Mouse (Mus musculus) adrenal gland, postnatal 36 days (tissue): Measurements from ENCODE around the gene Gabrb1. TPM values are rescaled to one million over a fixed set of nuclear protein-coding genes. Genes with fewer than 3 reads are reported as not detected.
"Not testable (repeated sequence)": the region's sequence is repeated elsewhere in the genome, so short reads cannot be mapped to it uniquely, and the experiment has no call there.

Source experiments
- DNase-seq, 2 experiments: peaks; one replicate each; pipeline ENCODE4 v3.0.0; 2021; ENCODE audit warnings: mixed read lengths in 1 of 2
- total RNA-seq, 2 experiments: library from RNA; stranded (reverse); gene quantifications; 2 replicates each; pipeline ENCODE4 v1.2.3; 2021

Gabrb1 gene
- total RNA-seq, 2 experiments from 2014 or later: 0.26 to 0.56 TPM

- no peak for DNase-seq
These were observed 379.0 kb downstream of the Gabrb1 start for GRCm38 (mm10) chr5:72036954-72037353.

- DNase-seq: no peak
These were observed 385.6 kb downstream of the Gabrb1 start for GRCm38 (mm10) chr5:72043226-72044151.

GRCm38 (mm10) chr5:72046261-72046660 lies 388.3 kb downstream of the Gabrb1 start:
- DNase-seq: no peak

- DNase-seq: no peak
These were observed 406.2 kb downstream of the Gabrb1 start for GRCm38 (mm10) chr5:72064079-72064478.

GRCm38 (mm10) chr5:72068826-72069225 lies 410.9 kb downstream of the Gabrb1 start:
- no peak for DNase-seq

- not testable (repeated sequence) for DNase-seq
These were observed 411.5 kb downstream of the Gabrb1 start for GRCm38 (mm10) chr5:72069398-72069797.

GRCm38 (mm10) chr5:72076781-72077180 lies 418.9 kb downstream of the Gabrb1 start:
- no peak for DNase-seq

- DNase-seq: peak; percentile 1 to 23
These were observed 428.6 kb downstream of the Gabrb1 start for GRCm38 (mm10) chr5:72086518-72086917.

- DNase-seq: peak in 1 of 2 experiments; percentile 21
These were observed 436.7 kb downstream of the Gabrb1 start for GRCm38 (mm10) chr5:72094582-72094981.

- DNase-seq: no peak
These were observed 437.1 kb downstream of the Gabrb1 start for GRCm38 (mm10) chr5:72095015-72095414.

- no peak for DNase-seq
These were observed 446.5 kb downstream of the Gabrb1 start for GRCm38 (mm10) chr5:72104274-72104921.

GRCm38 (mm10) chr5:72122414-72123037 lies 464.6 kb downstream of the Gabrb1 start:
- DNase-seq: no peak

GRCm38 (mm10) chr5:72126681-72127080 lies 468.8 kb downstream of the Gabrb1 start:
- DNase-seq: no peak

GRCm38 (mm10) chr5:72133906-72134305 lies 476.0 kb downstream of the Gabrb1 start:
- DNase-seq: no peak

- DNase-seq: no peak
These were observed 480.3 kb downstream of the Gabrb1 start for GRCm38 (mm10) chr5:72138256-72138655.

- no peak for DNase-seq
These were observed 481.7 kb downstream of the Gabrb1 start for GRCm38 (mm10) chr5:72139619-72140018.

GRCm38 (mm10) chr5:72148679-72149078 lies 490.8 kb downstream of the Gabrb1 start:
- no peak for DNase-seq

GRCm38 (mm10) chr5:72150870-72151269 lies 493.0 kb downstream of the Gabrb1 start:
- no peak for DNase-seq

GRCm38 (mm10) chr5:72155686-72156085 lies 497.8 kb downstream of the Gabrb1 start:
- DNase-seq: not testable (repeated sequence)

GRCm38 (mm10) chr5:72156598-72156997 lies 498.7 kb downstream of the Gabrb1 start:
- no peak for DNase-seq

GRCm38 (mm10) chr5:72158667-72159066 lies 500.8 kb downstream of the Gabrb1 start:
- DNase-seq: no peak

GRCm38 (mm10) chr5:72159537-72159936 lies 501.6 kb downstream of the Gabrb1 start:
- no peak for DNase-seq
